Mouse (Mus musculus): ENCODE data around the gene Lancl1.

Gene Lancl1

DNA sequence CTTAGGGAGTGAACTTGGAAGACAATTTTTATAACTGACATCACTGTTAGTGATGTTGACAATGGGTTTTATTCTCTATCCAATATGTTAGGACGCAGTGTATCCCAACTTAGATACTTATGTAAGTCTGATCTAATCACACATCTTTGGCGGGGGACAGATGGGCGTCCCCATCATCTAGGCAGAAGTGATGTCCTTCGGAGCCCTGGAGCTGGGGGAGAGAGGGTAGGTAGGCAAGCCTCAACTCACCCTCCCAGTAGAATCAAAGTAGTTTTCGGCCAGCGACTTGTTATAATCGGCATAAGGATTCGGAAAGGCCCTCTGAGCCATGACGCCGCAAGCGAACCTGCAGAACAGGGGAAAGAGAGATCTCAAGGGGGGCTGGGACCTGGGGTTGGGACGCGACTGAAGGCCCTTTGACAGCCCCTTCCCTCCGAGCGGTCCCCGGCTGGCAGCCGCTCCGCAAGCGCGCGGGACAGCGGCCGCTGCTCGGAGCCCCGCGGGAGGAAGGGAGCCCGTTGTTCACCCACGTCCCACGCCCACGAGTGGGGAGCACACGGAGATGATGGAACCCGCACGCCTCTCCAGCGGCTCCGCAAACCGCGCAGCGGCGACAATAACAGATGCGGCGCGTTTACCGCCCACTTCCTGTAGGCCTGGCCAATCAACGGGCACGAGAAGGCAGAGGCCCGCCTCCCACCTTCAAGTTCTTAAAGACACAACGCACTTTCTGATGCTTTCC lies at the start of gene Lancl1:
Gene Lancl1 (minus strand): TSS at position 627 of the 742 bp plus-strand sequence.
- peak; percentile 83 for DNase-seq (ENCODE audit: low spot score)

DNA sequence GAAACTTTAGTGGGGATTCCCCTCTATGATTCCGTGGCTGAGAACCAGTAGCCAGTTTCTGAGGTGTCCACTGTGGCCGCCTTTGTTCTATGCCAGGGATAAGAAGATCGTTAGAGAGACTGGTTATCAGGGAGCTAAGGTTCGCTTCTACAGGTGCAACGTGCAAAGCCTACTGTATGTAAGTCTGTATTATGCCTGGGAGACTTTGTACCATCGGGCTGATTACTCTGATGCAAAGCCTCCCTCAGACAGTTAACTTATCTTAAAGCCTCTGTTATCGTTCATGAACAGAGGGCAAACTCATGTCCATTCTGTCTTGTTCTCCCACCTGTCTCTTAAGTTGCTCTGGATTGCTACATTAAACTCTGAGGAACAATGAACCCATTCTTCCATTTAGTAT lies 40.5 kb upstream of the Lancl1 start:
- no peak for DNase-seq (ENCODE audit: low spot score)

DNA sequence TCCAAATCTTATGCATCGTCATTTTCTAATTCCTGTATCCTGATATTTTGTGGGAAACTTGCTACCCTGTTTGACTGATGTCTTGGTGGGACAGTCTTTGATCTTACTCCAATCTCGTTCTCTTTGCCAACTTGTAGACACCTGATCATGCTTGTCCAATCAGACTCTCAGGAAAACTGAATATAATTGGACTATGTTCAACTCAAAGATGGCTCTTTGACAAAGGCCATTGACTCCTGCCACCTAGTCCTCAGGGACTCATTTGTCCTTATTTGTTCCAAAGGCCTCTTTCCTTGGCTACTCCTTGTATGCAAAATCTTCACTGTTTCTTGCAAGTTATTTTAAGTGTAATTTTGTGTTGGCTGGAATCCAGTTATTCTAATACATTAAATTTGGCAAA lies 40.0 kb upstream of the Lancl1 start:
- no peak for DNase-seq (ENCODE audit: low spot score)

DNA sequence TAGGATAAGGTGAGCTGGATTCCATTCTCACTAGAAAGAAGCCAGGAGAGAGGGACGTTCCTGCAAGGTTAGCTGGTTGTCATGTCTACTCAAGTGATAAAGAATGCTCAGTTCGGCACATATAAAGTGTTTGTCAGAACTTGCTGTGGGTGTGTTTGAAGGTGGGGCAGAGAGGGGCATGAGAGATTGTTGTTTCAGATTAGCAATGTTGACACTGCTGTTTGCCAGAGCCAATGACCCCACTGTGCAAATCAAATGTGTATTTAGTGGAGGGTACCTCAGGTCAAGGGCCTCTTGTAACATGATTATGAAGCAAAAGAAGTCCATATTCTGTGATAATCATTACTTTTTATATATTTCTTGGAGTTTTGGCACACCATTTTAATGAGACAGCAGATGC lies 39.1 kb upstream of the Lancl1 start:
- DNase-seq (ENCODE audit: low spot score), result no peak

DNA sequence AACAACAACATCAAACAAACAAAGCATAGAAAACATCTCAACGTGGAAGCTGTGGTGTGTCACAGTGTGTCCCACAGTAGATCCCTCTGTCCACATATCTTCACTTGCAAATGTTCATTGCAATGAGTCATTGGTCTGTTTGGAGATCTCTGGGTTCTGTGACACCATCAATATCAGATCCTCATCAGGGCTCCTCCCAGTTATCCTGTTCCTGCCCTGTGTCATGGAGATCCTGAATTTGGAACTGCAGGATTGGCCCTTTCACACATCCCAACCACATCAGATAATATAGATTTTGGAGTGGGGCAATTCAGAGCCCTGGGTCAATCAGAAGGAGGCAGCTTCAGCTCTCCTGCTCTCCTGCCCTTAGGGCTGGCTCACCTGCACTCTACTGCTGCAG lies 28.9 kb upstream of the Lancl1 start:
- no peak for DNase-seq (ENCODE audit: low spot score)

DNA sequence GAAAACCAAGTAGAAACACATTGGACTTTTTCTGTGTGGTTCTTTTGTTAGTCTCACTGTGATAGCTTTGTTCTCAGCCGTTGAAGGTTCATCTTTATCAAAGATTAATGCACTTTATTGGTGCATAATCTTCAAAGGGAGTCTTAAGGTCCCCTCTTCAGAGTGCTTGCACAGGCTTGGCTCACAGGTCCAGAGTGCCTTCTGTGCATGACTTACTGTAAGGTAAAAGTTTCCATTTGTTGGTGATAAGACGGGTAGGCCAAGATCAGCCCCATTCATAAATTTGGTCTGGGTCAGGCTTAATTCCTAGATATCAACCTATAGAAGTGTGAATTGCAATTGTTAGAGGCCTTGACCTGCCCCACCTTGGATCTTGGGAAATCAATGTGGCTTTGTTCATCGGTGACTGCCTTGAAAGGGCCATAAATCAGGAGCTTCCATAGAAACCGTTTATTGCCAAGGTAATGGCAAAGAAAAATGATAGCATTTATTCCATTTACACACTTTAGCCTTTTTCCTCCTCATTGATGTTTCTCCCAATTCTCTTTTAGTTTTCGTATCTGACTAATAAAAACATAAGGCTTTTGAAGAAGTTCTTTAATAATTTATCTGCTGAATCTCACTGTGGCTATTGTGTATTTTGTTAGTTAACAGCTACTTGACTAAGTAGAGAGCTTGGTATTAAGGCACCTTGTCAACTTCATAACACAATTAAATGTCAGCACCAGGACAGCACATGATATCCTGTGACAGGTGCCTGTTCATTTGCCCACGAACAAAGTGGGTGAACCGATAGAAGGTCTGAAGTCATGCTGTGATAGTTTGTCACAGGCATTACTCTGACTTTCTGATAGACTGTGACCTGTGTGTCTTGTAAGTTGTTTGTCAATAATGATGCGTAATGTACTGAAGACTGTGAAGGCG lies 26.9 kb upstream of the Lancl1 start:
- DNase-seq (ENCODE audit: low spot score), result no peak

DNA sequence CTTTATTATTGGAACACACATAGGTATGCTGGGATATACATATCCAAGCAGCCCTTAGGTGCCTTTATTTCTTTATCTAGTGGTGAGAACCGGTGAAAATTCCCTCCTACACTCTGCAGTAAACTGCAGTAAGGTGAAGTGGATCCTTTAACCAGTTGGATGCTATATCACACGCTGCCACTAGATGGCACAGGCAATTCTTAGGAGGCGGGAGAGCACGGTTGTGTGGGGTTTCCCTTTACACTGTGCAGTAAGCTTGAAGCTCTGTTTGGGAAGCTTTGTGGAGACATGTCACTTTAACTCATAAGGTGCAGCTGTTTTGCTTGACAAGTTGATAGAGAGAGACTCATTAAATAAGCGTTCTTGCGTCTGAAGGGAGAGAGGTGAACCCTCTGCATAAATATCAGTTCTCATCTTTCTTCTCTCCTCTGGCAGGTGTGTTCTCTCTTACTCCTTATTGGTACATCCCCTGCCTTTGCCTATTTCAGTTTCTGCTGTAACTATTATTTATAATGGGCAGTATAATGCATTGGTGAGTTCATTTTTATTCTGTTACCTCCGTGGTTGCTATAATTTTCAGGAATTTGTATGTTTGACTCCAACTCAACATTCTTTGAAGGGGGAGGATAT lies 22.9 kb upstream of the Lancl1 start:
- DNase-seq (ENCODE audit: low spot score), result peak; percentile 30

DNA sequence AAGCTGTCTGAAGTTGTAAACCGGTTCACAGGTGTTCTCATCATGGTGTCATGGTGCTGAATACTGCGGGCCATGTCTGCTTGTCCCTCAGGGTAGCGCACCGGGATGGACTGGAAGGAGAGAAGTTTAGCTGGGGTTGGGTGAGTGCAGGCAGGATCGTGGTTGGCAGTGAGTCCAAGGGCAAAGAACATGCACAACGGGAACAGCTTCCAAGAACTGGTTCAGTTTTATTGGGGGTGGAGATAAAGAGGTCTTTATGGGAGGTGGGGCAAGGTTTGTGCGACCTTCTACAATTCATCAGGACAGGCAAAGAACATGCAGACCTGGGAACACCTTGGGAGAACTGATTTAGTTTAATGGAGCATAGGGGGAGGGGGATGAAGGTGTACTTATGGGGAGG lies 17.1 kb upstream of the Lancl1 start:
- no peak for DNase-seq (ENCODE audit: low spot score)

DNA sequence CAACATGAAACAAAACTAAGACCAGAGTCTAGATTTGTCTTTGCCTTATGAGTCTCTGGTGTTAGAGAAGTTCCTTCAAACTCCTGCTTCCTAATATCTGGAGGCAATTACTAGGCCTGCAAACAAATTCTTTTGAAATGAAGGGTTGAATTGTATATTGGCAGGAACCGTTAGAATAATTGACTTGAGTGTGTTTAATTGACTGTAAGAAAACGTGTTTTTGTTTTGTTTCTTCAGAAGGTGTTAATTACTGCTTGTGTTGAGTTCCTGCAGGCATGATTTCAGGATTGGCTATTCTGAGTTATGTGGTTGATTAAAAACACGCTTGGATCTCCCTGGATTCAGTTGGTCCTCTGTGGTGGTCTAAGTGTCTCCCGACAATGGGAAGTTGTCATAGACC lies 14.0 kb upstream of the Lancl1 start:
- DNase-seq (ENCODE audit: low spot score), result no peak

DNA sequence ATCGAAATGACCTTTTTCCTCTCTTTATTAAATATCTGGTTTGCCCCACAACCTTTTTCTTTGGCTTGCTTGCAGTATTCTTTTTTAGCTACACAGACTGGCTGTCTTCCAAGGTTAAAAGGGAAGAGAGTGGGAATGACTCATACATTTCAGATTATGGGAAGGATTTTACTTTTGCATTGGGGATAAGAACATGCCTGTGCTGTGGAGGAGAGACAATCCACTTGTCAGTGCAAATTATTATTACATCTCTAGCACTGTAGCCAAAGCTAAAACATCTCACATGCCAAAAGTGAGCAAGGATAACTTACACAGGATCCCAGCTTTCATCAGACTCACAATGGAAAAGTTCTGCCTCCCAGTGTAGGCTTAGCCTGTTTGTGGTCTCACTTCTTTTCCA lies 10.9 kb upstream of the Lancl1 start:
- no peak for DNase-seq (ENCODE audit: low spot score)

DNA sequence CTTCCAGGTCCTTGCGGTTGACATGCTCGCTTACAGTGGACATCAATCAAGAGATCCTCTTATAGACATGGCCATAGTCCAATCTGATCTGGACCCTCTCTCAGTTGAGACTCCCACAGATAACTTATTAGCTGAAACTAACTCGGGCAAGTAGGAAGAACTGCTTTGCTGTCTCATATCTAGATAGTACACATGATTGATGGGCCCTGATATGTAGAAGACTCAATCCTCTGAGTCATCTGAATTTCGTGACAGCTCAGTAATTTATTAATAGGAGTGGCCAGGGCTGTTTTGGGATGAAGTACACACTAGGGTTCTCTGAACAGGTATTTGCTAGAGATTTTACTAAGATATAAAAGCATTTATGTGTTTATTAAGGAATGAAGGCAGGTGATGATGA lies 10.0 kb upstream of the Lancl1 start:
- no peak for DNase-seq (ENCODE audit: low spot score)

DNA sequence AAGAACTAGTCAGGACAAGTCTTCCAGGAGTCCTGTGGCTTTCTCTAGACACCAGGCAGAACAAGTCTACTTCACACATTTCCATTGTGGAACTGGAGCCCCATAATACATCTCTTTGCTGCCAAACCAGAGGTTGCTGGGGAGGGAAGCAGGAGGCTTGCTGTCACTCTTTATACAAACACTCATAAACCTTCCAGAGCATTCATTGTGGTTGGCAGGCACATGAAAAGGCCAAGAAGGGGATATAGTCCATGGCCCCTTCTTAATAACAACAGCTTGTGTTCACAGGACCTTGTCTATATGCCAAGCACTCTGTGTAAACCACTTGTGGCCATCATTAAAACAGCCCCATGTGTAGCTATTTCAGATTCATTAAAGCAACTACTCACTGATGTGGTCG lies 6.4 kb upstream of the Lancl1 start:
- no peak for DNase-seq (ENCODE audit: low spot score)

DNA sequence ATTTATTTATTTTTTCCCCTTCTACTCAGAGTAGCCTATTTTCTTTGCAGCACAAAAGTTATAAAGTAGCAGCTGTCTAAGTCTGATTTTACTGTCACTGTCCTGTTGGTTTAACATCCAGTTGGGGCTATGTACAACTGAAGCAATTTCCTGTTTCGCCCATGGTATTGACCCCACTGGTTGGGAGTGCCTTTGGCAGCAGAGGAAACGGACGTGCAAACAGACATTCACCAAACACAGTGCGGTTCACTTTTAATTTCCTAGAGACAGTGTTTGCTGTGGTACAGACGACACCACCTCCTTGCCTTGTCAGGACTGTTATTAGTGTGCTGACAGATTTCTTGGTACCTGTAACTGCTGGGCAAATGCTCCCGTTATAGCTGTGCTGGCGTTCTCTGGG lies 3.9 kb upstream of the Lancl1 start:
- DNase-seq (ENCODE audit: low spot score), result no peak

DNA sequence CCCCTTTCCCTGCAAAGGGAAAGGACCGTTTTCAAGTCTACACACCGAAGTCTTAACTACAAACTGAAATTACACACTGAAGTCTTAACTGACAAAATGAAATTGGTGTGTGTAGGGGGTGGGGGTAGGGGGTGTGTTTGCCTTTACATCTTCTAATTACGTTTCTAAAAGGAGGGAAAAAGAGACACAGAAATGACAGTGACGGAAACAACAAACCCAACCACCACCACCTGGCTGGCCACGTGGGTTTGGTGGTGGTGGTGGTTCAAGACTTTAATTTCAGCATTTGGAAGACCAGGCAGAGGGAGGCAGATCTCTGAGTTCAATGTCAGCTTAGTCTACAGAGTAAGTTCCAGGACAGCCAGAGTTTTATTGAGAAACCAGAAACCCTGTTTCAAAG lies 411 bp upstream of the Lancl1 start:
- no peak for DNase-seq (ENCODE audit: low spot score)

DNA sequence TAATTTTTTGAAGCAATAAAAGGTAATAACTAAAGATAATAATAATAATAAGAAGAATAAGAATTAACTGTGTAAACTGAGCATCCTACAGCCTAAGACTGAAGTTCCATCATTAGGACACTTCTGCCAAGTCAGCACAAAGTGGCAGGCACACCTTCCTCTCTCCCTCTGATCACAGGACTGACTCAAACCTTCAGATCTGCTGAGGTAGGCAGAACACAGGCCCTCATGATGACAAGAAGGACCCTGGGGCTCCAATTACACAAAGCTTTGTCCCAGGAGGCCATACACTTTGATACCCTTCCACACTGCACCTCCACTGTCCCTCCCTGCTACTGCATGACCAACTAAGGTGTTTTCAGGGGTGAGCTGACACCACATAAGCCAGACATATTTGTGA lies 1.5 kb downstream of the Lancl1 start:
- no peak for DNase-seq (ENCODE audit: low spot score)

DNA sequence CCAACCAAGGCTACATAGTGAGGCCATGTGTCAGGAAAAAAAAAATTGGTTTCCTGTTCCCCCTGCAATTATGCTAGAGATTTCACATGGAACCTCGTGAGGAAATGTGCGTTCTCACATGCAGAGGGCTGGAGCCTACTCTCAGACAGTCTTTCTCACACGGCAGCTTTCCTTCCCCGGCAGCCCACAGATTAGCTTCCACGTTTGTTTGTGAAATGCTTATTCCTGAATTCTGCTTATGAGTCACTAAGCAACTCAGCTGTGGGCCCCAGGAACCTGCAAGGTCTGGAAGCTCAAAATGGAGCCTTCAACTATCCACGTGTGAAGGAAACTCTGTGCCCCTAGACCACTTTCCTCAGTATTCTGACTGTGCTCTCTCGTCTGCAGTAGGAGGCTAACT lies 5.4 kb downstream of the Lancl1 start:
- DNase-seq (ENCODE audit: low spot score), result no peak

DNA sequence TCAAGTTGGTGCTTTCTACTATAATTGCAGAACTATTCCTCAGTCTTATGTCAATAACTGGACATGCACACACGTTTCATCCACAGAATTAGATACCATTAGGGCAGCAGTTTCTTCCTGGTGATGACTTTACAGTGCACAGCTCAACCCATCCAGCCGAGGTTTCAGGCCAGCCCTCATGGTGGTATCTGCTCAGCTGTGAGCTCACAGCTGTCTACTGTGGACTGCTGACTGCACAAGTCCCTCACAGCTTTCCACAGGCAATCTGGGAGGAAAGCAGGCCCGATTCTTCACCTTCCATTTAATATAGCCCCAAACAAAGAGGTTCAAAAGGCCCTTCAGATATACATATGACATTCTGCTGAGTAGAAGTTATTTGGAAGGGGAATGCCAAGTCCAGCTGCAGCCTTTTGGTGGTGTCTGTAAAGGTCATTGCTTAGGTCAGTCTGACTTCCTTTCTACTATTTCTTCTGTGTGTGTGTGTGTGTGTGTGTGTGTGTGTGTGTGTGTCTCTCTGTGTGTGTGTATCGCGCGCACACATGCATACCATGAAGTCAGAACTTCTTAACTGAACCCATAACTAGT lies 11.7 kb downstream of the Lancl1 start:
- no peak for DNase-seq (ENCODE audit: low spot score)

DNA sequence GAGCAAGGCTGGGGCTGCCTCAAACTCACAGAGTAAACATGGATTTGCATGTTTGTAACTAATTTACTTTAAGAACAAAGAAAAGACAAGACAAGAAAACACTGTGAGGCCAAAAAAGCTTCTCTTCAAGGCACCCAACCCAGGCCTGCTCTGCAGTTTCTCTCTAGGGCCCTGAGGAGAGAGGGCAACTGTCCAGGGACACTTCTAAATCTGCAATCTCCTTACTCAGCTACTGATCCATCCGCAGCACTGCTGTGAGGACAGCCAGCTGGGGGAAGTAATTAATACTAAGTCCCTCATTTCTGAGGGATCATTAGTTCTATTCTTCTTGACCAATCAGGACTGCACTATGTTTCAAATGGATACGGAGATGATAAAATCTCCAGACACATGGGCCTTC lies 12.5 kb downstream of the Lancl1 start:
- DNase-seq (ENCODE audit: low spot score), result no peak

DNA sequence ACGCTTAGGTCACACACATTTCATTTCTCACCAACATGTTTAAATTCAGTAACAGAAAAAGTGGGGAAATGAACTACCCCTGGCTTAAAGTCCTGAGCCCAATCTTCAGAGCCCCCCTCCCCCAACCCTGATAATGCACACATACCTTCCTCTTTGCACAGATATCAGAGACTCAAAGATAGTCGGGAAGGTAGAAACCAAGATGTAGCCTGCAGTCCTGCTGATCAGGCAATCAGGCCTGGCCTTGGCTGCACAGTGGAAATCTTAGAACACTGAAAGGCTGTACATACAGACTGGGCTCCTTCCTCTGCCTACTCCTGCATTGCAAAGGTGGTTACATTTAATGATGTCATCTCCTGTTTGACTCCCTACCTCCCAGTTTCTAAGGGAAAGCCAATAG lies 15.9 kb downstream of the Lancl1 start:
- no peak for DNase-seq (ENCODE audit: low spot score)

DNA sequence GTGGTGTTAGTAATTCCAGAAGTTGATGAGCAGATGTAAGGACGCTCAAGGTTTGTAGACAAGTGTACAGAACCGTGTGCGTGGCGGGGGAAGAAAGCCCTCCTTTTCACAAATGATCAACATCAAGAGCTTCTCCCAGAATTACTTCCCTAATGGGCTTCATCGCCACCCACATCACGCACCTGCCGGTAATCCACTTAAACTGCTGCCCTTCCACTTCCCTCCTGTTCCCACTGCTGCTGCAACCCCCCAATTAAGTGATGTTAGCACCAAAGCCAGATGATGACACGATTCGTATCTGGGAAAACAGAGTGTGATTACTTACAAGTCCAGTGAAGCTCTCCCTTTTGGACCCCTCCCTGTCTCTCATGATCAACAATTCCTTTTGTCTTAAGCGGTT lies 16.6 kb downstream of the Lancl1 start:
- no peak for DNase-seq (ENCODE audit: low spot score)

DNA sequence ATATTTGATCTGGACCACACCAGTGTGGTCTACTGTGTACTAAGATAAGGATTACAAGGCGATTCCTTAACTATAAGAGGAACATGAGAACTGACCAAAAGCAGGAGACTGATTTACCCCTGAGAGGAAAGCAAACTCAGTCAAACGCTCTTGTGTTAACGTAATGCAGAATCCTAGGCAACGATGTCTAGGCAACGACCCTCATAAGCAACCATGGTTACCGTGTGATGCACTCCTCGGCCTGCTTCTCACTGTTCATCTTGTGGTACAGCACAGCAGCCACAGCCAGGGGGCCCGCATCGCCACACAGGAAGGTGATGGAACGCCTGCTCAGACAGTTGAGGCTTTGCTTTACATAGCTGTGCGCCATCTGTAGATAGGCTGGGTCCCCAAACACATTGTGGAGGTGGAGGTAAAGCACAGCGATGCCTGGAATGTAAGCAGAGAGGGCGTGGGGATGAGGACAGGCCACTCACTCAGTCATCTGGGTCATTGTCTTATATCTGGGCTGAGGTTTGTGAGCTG lies 18.0 kb downstream of the Lancl1 start:
- DNase-seq (ENCODE audit: low spot score), result no peak

DNA sequence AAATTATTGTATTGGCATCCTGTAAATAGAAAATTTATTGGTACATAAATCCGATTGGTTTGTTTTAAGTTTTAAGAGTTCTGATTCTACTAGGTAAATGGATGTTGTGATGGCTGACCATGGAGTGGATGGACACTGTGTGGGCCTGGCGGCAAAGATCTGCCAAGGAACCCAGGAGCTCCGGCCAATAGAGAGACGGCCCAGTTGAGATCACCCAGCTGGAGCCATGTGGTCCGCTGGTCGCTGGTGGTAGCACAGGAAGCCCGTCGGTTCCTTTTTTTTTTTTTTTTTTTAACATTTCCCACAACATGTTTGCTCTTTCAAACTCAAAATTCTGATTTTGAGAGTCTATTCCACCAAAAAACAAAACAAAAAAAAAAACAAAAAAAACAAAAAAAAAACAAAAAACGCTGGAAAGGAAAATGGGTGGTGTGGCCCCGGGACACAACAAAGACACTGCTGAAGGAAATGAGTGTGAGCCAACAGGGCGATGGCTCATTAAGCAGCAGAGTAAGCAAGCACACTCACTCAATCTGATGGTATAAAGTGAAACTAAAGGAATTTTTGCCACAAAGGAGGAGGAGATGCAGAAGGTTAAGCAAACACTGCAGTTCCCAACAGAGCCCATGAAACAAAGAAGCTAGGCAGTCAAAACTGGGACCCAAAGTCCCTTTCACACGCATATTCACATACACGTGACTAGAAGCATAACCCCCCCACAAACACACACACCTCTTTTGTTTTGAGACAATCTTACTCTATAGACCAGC lies 21.4 kb downstream of the Lancl1 start:
- DNase-seq (ENCODE audit: low spot score), result no peak
